Mouse (Mus musculus): ENCODE results near the gene Tssk6. TPM values are rescaled to one million over a fixed set of nuclear protein-coding genes. Genes with fewer than 3 reads are reported as not detected.

Tssk6 gene
- 2.8 and 3.4 TPM in 2 replicates for polyA plus RNA-seq (2015; fragmentation: Nextera tagmentation; extraction: Ambion mirVana)

DNA sequence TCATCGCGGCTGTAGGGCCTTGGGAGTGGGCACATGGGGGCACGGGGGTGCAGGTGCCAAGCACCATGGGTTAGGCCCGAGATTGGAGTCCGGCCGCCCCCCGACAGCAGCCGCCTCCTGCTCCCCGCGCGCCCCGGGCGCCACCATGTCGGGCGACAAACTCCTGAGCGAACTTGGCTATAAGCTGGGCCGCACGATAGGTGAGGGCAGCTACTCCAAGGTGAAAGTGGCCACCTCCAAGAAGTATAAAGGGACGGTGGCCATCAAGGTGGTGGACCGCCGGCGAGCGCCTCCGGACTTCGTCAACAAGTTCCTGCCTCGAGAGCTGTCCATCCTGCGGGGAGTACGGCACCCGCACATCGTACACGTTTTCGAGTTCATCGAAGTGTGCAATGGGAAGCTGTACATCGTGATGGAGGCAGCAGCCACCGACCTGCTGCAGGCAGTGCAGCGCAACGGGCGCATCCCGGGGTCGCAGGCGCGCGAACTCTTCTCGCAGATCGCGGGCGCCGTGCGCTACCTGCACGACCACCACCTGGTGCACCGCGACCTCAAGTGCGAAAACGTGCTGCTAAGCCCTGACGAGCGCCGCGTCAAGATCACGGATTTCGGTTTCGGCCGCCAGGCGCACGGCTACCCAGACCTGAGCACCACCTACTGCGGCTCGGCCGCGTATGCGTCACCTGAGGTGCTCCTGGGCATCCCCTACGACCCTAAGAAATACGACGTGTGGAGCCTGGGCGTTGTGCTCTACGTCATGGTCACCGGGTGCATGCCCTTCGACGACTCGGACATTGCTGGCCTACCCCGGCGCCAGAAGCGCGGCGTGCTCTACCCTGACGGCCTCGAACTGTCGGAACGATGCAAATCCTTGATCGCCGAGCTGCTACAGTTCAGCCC, at the start of gene Tssk6, which contains the start of the genes Ndufa13 and Yjefn3:
TSS of gene Tssk6 (plus strand) at position 22 of the 900 bp plus-strand sequence.
TSS of gene Ndufa13 (minus strand) at position 396 of the 900 bp plus-strand sequence.
TSS of gene Yjefn3 (minus strand) at position 550 of the 900 bp plus-strand sequence.
- Histone ChIP-seq H3K27ac (peak within 1 kb of the TSS; percentile 92), H3K4me2 (replicated peaks) (peak within 1 kb of the TSS; percentile 96), H3K9ac (peak within 1 kb of the TSS; percentile 82), H3K27me3 (replicated peaks) (no peaks in the 10 kb centered on the region), H3K36me3 (0 out of 2 replicates have a peak, but pooled peaks cover 4% of the 10 kb centered on the region), H3K4me1 (replicated peaks) (peaks cover 20% of the 10 kb centered on the region), H3K9me3 (no peaks in the 10 kb centered on the region), H3K4me3 (replicated peaks) (peak within 1 kb of the TSS; percentile 64)
- ATAC-seq, result peak; percentile 50
- WGBS, result 4% methylated on average over 89 of the region's 89 CpGs

DNA sequence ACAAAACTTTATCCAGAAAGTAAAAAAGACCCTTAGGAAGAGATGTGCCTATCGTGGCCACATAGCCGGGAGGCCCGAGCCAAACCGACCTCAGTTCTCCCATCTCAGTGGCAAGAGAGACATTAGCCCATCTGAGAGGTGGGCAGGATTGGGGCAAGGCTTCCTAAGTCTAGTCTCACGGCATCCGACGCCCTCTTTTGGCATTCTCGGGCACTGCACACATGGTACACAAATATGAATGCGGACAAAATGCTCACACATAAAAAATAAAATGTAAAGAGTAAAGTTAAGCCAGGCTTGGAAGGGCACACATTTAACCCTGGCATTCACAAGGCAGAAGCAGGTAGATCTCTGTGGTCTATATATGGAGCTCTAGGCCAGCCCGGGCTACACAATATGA, 48.1 kb upstream of the Tssk6 start:
- ATAC-seq, result no peak
- no peaks in the 10 kb centered on the region for H3K36me3 ChIP-seq

DNA sequence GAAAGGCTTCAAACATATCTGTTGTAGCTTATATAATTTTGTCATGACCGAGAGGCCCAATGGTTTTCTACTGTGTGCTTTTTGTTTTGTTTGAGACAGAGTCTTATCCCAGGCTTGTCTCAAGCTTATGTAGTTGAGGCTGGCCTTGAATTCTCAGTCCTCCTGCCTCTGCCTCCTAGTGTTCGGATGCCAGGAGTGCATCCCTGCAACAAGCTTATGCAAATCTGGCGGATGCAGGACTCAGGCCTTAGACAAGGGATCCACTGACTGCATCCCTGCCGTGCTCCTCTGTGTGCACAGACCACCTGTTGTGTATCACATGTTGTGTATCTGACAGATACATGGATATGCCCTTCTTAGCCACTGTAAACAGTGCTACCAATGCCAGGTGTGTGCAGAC, 41.2 kb upstream of the Tssk6 start:
- Histone ChIP-seq H3K4me1 (replicated peaks) (no peaks in the 10 kb centered on the region), H3K27me3 (replicated peaks) (no peaks in the 10 kb centered on the region), H3K27ac (no peak overlapping the region), H3K36me3 (no peaks in the 10 kb centered on the region), H3K4me3 (replicated peaks) (no peak overlapping the region), H3K4me2 (replicated peaks) (no peak overlapping the region), H3K9ac (no peak overlapping the region), H3K9me3 (no peaks in the 10 kb centered on the region)
- WGBS, result 62% methylated on average over 4 of the region's 4 CpGs
- ATAC-seq, result no peak

More for the DNA sequence above, 48.1 kb upstream of the Tssk6 start:
- H3K4me3 ChIP-seq (replicated peaks), result no peak overlapping the region
- H3K4me2 ChIP-seq (replicated peaks), result no peak overlapping the region
- no peak overlapping the region for H3K9ac ChIP-seq
- H3K27ac ChIP-seq, result no peak overlapping the region
- no peaks in the 10 kb centered on the region for H3K4me1 ChIP-seq (replicated peaks)
- 89% methylated on average over 10 of the region's 10 CpGs for WGBS
- H3K27me3 ChIP-seq (replicated peaks), result no peaks in the 10 kb centered on the region
- H3K9me3 ChIP-seq, result no peaks in the 10 kb centered on the region

DNA sequence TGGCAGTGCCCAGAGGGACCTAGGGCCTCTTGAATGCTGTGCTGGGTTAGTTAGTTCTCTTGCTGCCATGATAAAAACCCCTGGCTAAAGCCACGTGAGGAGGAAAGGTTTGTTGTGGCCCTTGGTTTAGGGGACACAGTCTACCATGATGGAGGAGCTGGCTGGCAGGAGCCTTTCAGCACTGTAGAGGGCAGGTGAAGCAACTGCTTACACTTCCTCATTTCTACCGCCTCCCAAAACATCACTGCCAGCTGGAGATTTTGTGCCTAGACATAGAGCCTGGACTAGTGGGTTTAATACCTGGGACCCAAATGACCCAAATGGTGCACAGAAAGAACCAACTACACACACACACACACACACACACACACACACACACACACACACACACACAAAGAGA, 40.7 kb upstream of the Tssk6 start:
- ATAC-seq, result no peak
- Histone ChIP-seq H3K4me3 (replicated peaks) (no peak overlapping the region), H3K4me2 (replicated peaks) (no peak overlapping the region), H3K9ac (no peak overlapping the region), H3K27ac (no peak overlapping the region), H3K9me3 (no peaks in the 10 kb centered on the region), H3K27me3 (replicated peaks) (no peaks in the 10 kb centered on the region), H3K4me1 (replicated peaks) (no peaks in the 10 kb centered on the region), H3K36me3 (no peaks in the 10 kb centered on the region)
- 65% methylated on average over 2 of the region's 2 CpGs for WGBS

DNA sequence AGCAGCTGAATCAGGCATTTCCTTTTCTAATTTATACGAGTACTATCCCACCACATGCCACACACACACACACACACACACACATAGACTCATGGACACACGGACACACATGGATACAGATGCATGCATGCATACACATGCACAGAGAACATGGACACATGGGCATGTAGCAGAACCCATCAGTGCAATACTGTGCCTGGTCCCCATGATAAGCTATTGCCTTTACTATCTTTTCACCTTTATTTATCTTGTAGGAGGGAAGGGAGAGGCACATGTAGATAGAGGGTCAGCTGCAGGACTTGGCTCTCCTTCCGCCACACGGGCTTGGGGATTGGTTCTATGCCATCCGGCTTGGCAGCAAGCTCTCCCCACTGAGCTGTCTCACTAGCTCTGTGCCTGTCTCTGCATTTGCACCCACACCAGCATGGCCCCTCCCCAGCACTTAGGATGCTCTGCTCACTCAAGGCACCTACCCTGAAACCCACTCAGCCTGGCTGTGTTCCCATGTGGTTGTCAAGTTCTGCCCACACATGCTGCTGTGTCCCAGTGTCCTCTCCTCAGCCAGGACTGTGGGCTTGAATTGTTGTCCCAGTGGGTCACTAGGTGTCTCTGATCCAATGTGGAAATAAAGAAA, 38.5 kb upstream of the Tssk6 start:
- no peaks in the 10 kb centered on the region for H3K36me3 ChIP-seq
- no peaks in the 10 kb centered on the region for H3K27me3 ChIP-seq (replicated peaks)
- no peak overlapping the region for H3K9ac ChIP-seq
- H3K9me3 ChIP-seq, result no peaks in the 10 kb centered on the region
- H3K4me2 ChIP-seq (replicated peaks), result no peak overlapping the region
- WGBS, result 77% methylated on average over 5 of the region's 5 CpGs
- no peak overlapping the region for H3K27ac ChIP-seq
- no peak for ATAC-seq
- no peaks in the 10 kb centered on the region for H3K4me1 ChIP-seq (replicated peaks)
- H3K4me3 ChIP-seq (replicated peaks), result no peak overlapping the region

DNA sequence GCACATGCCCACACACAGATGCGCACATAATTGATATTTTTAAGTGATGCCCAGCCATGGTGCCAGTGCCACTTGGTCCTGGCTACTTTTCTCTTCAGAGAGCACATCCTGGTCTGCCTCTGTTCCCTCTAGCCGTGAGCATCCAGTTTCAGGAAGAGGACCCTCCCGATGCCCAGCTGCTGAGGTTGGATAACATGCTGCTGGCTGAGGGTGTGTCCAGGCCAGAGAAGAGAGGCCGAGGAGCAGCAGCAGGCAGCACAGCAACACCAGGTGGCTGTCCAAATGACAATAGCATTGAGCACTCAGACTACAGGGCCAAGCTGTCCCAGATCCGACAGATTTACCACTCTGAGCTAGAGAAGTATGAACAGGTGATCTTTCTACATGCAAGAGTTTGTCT, 37.8 kb upstream of the Tssk6 start:
- 67% methylated on average over 5 of the region's 5 CpGs for WGBS

DNA sequence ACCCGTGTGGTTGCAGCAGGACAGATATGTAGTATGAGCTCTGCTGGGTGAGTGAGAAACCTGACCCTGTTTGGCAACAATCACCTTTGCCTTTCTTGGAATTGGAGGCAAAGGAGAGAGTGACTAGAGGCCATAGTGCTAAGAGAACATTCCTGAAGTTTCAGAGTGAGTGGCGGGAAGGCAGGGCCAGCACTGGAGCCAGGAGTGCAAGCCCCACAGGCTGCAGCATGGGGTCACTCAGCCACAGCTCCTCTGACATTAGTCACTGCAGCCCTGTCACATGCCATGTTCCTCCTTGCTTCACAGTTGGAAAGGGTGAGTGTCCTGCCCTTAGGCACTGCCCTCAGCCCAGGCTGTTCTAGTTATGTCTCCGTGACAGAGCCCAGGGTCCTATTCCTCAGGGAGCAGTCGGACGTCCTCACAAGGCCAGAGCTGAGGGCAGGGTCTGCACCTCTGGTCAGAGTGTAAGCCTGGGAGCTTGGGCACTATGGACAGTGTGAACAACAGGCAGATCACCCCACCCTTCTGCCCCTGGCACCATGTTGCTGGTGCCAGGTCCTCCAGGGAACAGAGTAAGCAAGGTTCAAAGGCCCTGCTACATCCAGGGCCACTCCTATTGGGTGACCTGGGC, 34.2 kb upstream of the Tssk6 start:
- Histone ChIP-seq H3K27ac (no peak overlapping the region), H3K27me3 (replicated peaks) (no peaks in the 10 kb centered on the region), H3K4me1 (replicated peaks) (no peaks in the 10 kb centered on the region), H3K4me3 (replicated peaks) (no peak overlapping the region), H3K9ac (no peak overlapping the region), H3K36me3 (no peaks in the 10 kb centered on the region), H3K4me2 (replicated peaks) (no peak overlapping the region), H3K9me3 (no peaks in the 10 kb centered on the region)
- ATAC-seq, result no peak
- 77% methylated on average over 5 of the region's 5 CpGs for WGBS

More for the DNA sequence above, 37.8 kb upstream of the Tssk6 start:
- no peaks in the 10 kb centered on the region for H3K27me3 ChIP-seq (replicated peaks)
- H3K9me3 ChIP-seq, result no peaks in the 10 kb centered on the region
- no peaks in the 10 kb centered on the region for H3K36me3 ChIP-seq
- no peak overlapping the region for H3K4me3 ChIP-seq (replicated peaks)
- H3K27ac ChIP-seq, result no peak overlapping the region
- H3K4me1 ChIP-seq (replicated peaks), result no peaks in the 10 kb centered on the region
- no peak overlapping the region for H3K9ac ChIP-seq
- no peak for ATAC-seq
- H3K4me2 ChIP-seq (replicated peaks), result no peak overlapping the region

DNA sequence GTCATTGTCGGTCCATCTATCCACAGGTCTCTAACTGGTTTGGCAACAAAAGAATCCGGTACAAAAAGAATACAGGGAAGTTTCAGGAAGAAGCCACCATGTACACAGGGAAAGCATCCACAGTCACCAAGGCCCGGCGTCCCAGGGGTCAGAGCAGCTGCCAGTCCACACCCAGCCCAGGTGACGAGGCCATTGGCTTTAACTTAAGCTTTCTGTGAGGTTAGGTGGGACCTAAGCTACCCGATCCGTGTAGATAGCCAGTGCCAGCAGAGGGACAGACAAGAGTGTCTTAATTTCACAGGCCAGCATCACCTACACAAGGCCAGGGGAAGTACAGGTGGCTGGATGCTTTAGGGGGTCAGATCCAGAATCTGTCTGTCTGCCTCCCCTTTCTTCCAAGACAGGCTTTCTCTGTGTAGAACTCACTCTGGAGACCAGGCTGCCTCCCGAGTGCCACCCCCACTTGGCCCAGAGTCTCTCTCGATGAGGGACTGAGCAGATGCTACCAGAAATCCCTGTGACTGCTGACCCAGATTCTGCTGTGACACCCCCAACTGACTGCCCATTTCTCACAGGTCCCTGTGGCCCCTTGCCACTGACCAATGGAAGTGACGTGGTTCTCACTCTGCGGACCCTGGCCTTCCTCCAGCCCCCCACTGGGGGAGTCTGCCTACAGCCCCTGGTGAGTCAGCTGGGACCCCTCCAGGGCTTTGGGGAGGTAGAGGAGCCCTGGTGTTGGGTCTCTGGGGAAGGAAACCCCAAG, 31.8 kb upstream of the Tssk6 start:
- Histone ChIP-seq H3K4me3 (replicated peaks) (no peak overlapping the region), H3K4me1 (replicated peaks) (no peaks in the 10 kb centered on the region), H3K36me3 (no peaks in the 10 kb centered on the region), H3K27me3 (replicated peaks) (no peaks in the 10 kb centered on the region), H3K9me3 (no peaks in the 10 kb centered on the region), H3K27ac (no peak overlapping the region), H3K4me2 (replicated peaks) (no peak overlapping the region), H3K9ac (no peak overlapping the region)
- WGBS, result 79% methylated on average over 11 of the region's 11 CpGs
- ATAC-seq, result no peak

DNA sequence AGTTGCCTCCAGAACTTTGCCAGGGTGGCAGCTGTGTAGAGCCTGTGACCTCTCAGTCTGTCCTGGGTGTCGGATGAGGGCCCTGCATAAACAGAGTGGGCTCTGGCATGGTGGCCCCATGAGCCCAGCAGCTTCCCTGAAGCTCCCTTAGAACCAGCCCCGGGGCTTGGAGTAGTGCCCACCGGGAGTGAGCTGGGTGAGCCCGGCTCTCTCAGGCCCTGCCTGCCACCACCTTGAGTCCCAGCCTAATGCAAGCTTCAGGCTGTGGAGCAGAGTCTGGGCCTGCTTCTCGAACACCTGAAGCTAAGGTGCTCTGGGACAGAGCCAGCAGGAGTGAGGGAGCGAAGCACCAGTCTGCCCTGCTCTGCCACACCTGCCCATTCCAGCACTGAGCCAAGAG, 31.1 kb upstream of the Tssk6 start:
- no peaks in the 10 kb centered on the region for H3K4me1 ChIP-seq (replicated peaks)
- WGBS, result 81% methylated on average over 6 of the region's 6 CpGs
- no peak overlapping the region for H3K4me3 ChIP-seq (replicated peaks)

DNA sequence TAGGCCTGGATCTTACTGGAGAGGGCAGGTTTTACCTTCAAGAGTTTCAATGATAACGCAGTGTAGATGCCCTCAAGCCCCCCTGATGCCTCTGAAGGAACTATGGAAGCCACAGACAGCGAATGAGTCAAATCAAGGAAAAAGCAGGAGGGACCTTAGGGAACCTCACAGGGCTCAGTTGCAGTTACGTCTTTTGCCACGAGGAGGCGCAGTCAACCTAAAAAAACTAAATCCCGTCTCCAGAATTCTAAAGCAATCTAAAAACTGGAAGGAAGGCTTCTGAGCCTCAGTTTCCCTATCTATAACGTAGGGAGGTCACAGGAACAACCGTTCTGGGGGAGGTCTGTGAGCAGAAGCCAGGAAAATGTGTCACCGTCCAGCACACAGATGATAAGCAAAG, 27.8 kb upstream of the Tssk6 start:
- no peaks in the 10 kb centered on the region for H3K9me3 ChIP-seq
- H3K36me3 ChIP-seq, result no peaks in the 10 kb centered on the region
- H3K27ac ChIP-seq, result no peak overlapping the region
- no peak overlapping the region for H3K4me3 ChIP-seq (replicated peaks)
- peaks cover 10% of the 10 kb centered on the region for H3K27me3 ChIP-seq (replicated peaks)
- H3K4me2 ChIP-seq (replicated peaks), result no peak overlapping the region
- no peaks in the 10 kb centered on the region for H3K4me1 ChIP-seq (replicated peaks)
- 12% methylated on average over 9 of the region's 9 CpGs for WGBS
- ATAC-seq, result no peak
- no peak overlapping the region for H3K9ac ChIP-seq

More for the DNA sequence above, 31.1 kb upstream of the Tssk6 start:
- Histone ChIP-seq H3K27me3 (replicated peaks) (no peaks in the 10 kb centered on the region), H3K4me2 (replicated peaks) (no peak overlapping the region), H3K9ac (no peak overlapping the region), H3K27ac (no peak overlapping the region), H3K9me3 (no peaks in the 10 kb centered on the region), H3K36me3 (no peaks in the 10 kb centered on the region)
- no peak for ATAC-seq

DNA sequence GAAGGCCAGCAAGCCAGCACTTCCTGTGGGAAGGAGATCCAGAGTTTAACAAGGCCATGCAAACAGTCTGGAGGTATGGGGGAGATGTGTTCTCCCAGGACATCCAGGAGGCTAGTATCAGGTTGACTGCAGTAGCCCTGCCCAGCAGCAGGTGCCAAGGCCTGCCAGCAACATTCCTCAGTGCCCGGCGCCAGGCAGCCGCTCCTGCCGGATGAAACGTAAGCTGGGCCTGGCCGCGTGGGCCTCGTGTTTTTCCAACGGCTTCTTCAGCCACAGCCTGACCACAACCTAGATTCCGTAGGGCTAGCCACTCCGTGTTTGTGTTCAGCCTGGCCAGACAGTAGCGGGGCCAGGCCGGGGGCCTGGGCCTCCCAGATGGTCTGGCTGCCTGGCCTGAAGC, 27.3 kb upstream of the Tssk6 start:
- ATAC-seq, result no peak
- Histone ChIP-seq H3K27me3 (replicated peaks) (peaks cover 15% of the 10 kb centered on the region), H3K4me2 (replicated peaks) (no peak overlapping the region), H3K9ac (no peak overlapping the region), H3K36me3 (no peaks in the 10 kb centered on the region), H3K27ac (no peak overlapping the region), H3K4me3 (replicated peaks) (no peak overlapping the region), H3K9me3 (no peaks in the 10 kb centered on the region), H3K4me1 (replicated peaks) (no peaks in the 10 kb centered on the region)
- WGBS, result 79% methylated on average over 13 of the region's 13 CpGs

DNA sequence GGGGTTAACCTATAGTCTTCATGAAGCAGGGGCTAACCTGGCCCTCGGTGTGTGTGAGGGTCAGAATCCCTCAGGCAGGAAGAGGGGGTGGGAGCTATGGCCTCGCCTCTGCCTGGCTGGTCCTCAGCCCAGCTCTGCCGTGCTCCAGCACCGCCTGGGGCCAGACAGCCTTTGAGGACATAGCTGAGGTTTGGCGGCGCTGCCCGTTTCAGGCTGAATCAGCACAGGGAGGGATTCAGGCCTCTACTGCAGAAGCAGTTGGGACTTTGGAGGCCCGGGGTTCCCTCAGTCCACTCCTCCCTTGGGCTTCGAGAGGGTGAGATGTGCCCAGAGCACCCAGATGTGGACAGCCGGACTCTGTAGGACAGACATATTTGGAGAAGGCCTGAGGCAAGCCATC, 25.9 kb upstream of the Tssk6 start:
- Histone ChIP-seq H3K4me2 (replicated peaks) (no peak overlapping the region), H3K36me3 (no peaks in the 10 kb centered on the region), H3K4me3 (replicated peaks) (no peak overlapping the region), H3K27me3 (replicated peaks) (peaks cover 29% of the 10 kb centered on the region), H3K9ac (no peak overlapping the region), H3K9me3 (no peaks in the 10 kb centered on the region), H3K4me1 (replicated peaks) (peaks cover 4% of the 10 kb centered on the region), H3K27ac (no peak overlapping the region)
- ATAC-seq, result no peak
- 41% methylated on average over 10 of the region's 10 CpGs for WGBS

Measured in intestine, embryonic 15.5 days (tissue).